ENCODE assay signal across 19 mouse cellular contexts in the genomic region with DNA sequence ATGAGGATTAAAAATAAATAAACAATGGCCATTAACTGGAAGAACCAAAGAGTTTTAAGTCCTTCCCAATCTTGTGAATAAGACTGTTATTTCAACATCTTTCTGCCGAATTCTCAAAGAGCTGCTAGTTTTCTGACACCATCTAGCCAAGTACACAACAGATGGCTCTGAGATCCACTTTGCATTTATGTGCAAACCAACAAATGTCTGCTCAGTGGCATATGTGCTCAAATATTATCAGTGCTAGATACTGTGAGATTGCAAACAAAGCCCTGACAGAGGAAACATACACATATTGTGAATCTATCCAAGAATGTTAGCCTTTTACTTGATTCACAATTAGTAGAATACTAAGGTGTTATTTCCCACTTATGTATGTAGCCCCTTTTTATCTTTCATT.
DNase-seq lines count a peak whose midpoint lies in the region; ATAC-seq lines count a peak whose summit lies in the region.
"Had no signal": no experiment of that assay in that cellular context is flagged by ENCODE, and none has a peak within 500 bp of the region (broad histone marks: within the 10 kb centered on the region; RNA-seq: fewer than 3 reads in every experiment).

No protein-coding gene starts in this region.

- H3K4me2 ChIP-seq in forebrain, embryonic 16.5 days (ENCODE audit: low read length), result no peak overlapping the region
- H3K4me2 ChIP-seq in liver, embryonic 11.5 days, result no peak overlapping the region
- H3K4me2 ChIP-seq: embryonic facial prominence, embryonic 13.5 days; heart, embryonic 15.5 days; kidney, embryonic 15.5 days; stomach, embryonic 15.5 days had no signal

- no peak overlapping the region for H3K4me3 ChIP-seq in forebrain, embryonic 16.5 days (replicated peaks; ENCODE audit: low read length)
- H3K4me3 ChIP-seq in liver, embryonic 11.5 days (ENCODE audit: low read depth, low read length), result no peak overlapping the region
- H3K4me3 ChIP-seq: embryonic facial prominence, embryonic 13.5 days; gastrocnemius, adult 2 months; heart, embryonic 15.5 days; kidney, embryonic 15.5 days; stomach, embryonic 15.5 days had no signal

- no peaks in the 10 kb centered on the region for H3K9me3 ChIP-seq in forebrain, embryonic 16.5 days (ENCODE audit: control insufficient read depth, low read length)
- H3K9me3 ChIP-seq in liver, embryonic 11.5 days (ENCODE audit: control insufficient read depth, low read length), result no peaks in the 10 kb centered on the region
- H3K9me3 ChIP-seq: embryonic facial prominence, embryonic 13.5 days; heart, embryonic 15.5 days; kidney, embryonic 15.5 days; stomach, embryonic 15.5 days had no signal

- peak; percentile 98 for ATAC-seq in forebrain, embryonic 16.5 days
- ATAC-seq in liver, embryonic 11.5 days (replicated peaks; ENCODE audit: low FRiP score), result no peak
- ATAC-seq in megakaryocyte progenitor cell, adult 5-6 weeks (replicated peaks; ENCODE audit: poor library complexity), result no peak
- ATAC-seq: hindbrain, embryonic 16.5 days; intestine, embryonic 16.5 days; midbrain, embryonic 16.5 days had no signal

- H3K36me3 ChIP-seq in forebrain, embryonic 16.5 days (ENCODE audit: control insufficient read depth, insufficient read depth), result no peaks in the 10 kb centered on the region
- H3K36me3 ChIP-seq in liver, embryonic 11.5 days (ENCODE audit: control insufficient read depth, insufficient read depth, low read length), result no peaks in the 10 kb centered on the region
- H3K36me3 ChIP-seq: embryonic facial prominence, embryonic 13.5 days; heart, embryonic 15.5 days; kidney, embryonic 15.5 days; stomach, embryonic 15.5 days had no signal

- no peaks in the 10 kb centered on the region; the same call in 1 of the 2 replicates for H3K4me1 ChIP-seq in forebrain, embryonic 16.5 days (replicated peaks; ENCODE audit: control insufficient read depth, insufficient read depth, low read length)
- H3K4me1 ChIP-seq in liver, embryonic 11.5 days (replicated peaks; ENCODE audit: control insufficient read depth, insufficient read depth, low read length), result no peaks in the 10 kb centered on the region
- H3K4me1 ChIP-seq: embryonic facial prominence, embryonic 13.5 days; kidney, embryonic 15.5 days; stomach, embryonic 15.5 days had no signal

- peak; percentile 7 to 37 for DNase-seq in frontal cortex, adult 2 months (ENCODE audit: extremely low spot score in 1 of 2, low spot score in 1 of 2)
- DNase-seq in frontal cortex, postnatal 14 days (ENCODE audit: low spot score in 2 of 2), result no peak
- peak; percentile 87 for DNase-seq in brain, adult 2 months (ENCODE audit: low read depth, low spot score)
- DNase-seq in brain, embryonic 18.5 days (ENCODE audit: low read depth, low spot score), result peak; percentile 70
- no peak for DNase-seq in liver, embryonic 11.5 days (ENCODE audit: low spot score)
- no peak for DNase-seq in neural tube, embryonic 10.5 days (ENCODE audit: extremely low spot score, low spot score)
- DNase-seq: gastrocnemius, adult 2 months; heart, postnatal 4 days; kidney, postnatal 4 days; thymus, adult 2 months had no signal

- no peak overlapping the region for H3K27ac ChIP-seq in forebrain, embryonic 16.5 days (ENCODE audit: low read length)
- H3K27ac ChIP-seq in liver, embryonic 11.5 days (ENCODE audit: low read depth, low read length), result no peak overlapping the region
- H3K27ac ChIP-seq: embryonic facial prominence, embryonic 13.5 days; gastrocnemius, adult 2 months; heart, embryonic 15.5 days; kidney, embryonic 15.5 days; stomach, embryonic 15.5 days had no signal

- WGBS in forebrain, embryonic 16.5 days, result 41% methylated on average over 1 of the region's 1 CpGs
- WGBS in liver, embryonic 11.5 days, result 56% methylated on average over 1 of the region's 1 CpGs

- H3K9ac ChIP-seq in forebrain, embryonic 16.5 days (replicated peaks; ENCODE audit: low read depth, low read length), result no peak overlapping the region
- no peak overlapping the region for H3K9ac ChIP-seq in liver, embryonic 11.5 days (ENCODE audit: low read depth, low read length)
- H3K9ac ChIP-seq: embryonic facial prominence, embryonic 13.5 days; heart, embryonic 15.5 days; kidney, embryonic 15.5 days; stomach, embryonic 15.5 days had no signal

- peaks cover 14% of the 10 kb centered on the region for H3K27me3 ChIP-seq in forebrain, embryonic 16.5 days (replicated peaks; ENCODE audit: control insufficient read depth, insufficient read depth, low read length)
- no peaks in the 10 kb centered on the region for H3K27me3 ChIP-seq in liver, embryonic 11.5 days (replicated peaks; ENCODE audit: control insufficient read depth, insufficient read depth, low read length)
- H3K27me3 ChIP-seq: embryonic facial prominence, embryonic 13.5 days; heart, embryonic 15.5 days; kidney, embryonic 15.5 days; stomach, embryonic 15.5 days had no signal

Comparison
In these comparisons a context has a peak if more than half of its experiments do, and no peak if none do; other contexts are left out.
1. DNase-seq: peak in frontal cortex, adult 2 months (2 of 2), brain, adult 2 months (single experiment) and brain, embryonic 18.5 days (single experiment); none in frontal cortex, postnatal 14 days (0 of 2), liver, embryonic 11.5 days (single experiment) and neural tube, embryonic 10.5 days (single experiment).